Mouse (Mus musculus): ENCODE results near the gene Vamp1. TPM values are rescaled to one million over a fixed set of nuclear protein-coding genes. Genes with fewer than 3 reads are reported as not detected.

Gene Vamp1
- polyA plus RNA-seq (2015; fragmentation: Nextera tagmentation; extraction: Ambion mirVana): 6.1 and 7.0 TPM in 2 replicates

GRCm38 (mm10) chr6:125215148-125215954, at the start of gene Vamp1:
Vamp1 (plus strand) TSS chr6:125215551.
- no peaks in the 10 kb centered on the region for H3K9me3 ChIP-seq
- peaks cover 13% of the 10 kb centered on the region; the same call in 1 of the 2 replicates for H3K4me1 ChIP-seq
- H3K9ac ChIP-seq: peak within 1 kb of the TSS; percentile 83
- H3K36me3 ChIP-seq: no peaks in the 10 kb centered on the region; the same call in 1 of the 2 replicates
- under 1% methylated on average over 48 of the region's 48 CpGs for WGBS
- peaks cover 24% of the 10 kb centered on the region for H3K27me3 ChIP-seq
- peak; percentile 96 for ATAC-seq (ENCODE audit: low FRiP score, low read depth)
- H3K4me2 ChIP-seq (replicated peaks): peak within 1 kb of the TSS; percentile 91
- peak within 1 kb of the TSS; percentile 62; the same call in 1 of the 2 replicates for H3K27ac ChIP-seq
- H3K4me3 ChIP-seq: peak within 1 kb of the TSS; percentile 69

GRCm38 (mm10) chr6:125166051-125166751, 49.1 kb upstream of the Vamp1 start, which contains the start of gene Gapdh:
Gapdh (minus strand) TSS chr6:125166467.
- H3K4me1 ChIP-seq: peaks cover 45% of the 10 kb centered on the region

GRCm38 (mm10) chr6:125166861-125167650, 48.3 kb upstream of the Vamp1 start:
- peak overlapping the region; percentile 67 for H3K9ac ChIP-seq
- no peaks in the 10 kb centered on the region for H3K27me3 ChIP-seq
- H3K4me3 ChIP-seq: peak overlapping the region; percentile 97
- peak; percentile 12 for ATAC-seq (ENCODE audit: low FRiP score, low read depth)
- H3K4me1 ChIP-seq: peaks cover 40% of the 10 kb centered on the region
- H3K27ac ChIP-seq: peak overlapping the region; percentile 93
- WGBS: 20% methylated on average over 10 of the region's 10 CpGs
- H3K9me3 ChIP-seq: no peaks in the 10 kb centered on the region
- peak overlapping the region; percentile 84 for H3K4me2 ChIP-seq (replicated peaks)
- H3K36me3 ChIP-seq: peaks cover 66% of the 10 kb centered on the region

More at GRCm38 (mm10) chr6:125166051-125166751, 49.1 kb upstream of the Vamp1 start, which contains the start of gene Gapdh:
- under 1% methylated on average over 18 of the region's 18 CpGs for WGBS
- Histone ChIP-seq H3K27me3 (no peaks in the 10 kb centered on the region), H3K27ac (peak within 1 kb of the TSS; percentile 95), H3K4me2 (replicated peaks) (peak within 1 kb of the TSS; percentile 84), H3K36me3 (peaks cover 63% of the 10 kb centered on the region), H3K9me3 (no peaks in the 10 kb centered on the region), H3K9ac (peak within 1 kb of the TSS; percentile 98), H3K4me3 (peak within 1 kb of the TSS; percentile 97)
- ATAC-seq (ENCODE audit: low FRiP score, low read depth): peak; percentile 26

GRCm38 (mm10) chr6:125168086-125168485, 47.3 kb upstream of the Vamp1 start:
- 92% methylated on average over 14 of the region's 14 CpGs for WGBS
- Histone ChIP-seq H3K4me1 (peaks cover 34% of the 10 kb centered on the region), H3K9ac (0 out of 2 replicates have a peak overlapping the region, but pooled peaks have one; percentile 4), H3K4me2 (replicated peaks) (no peak overlapping the region), H3K27me3 (no peaks in the 10 kb centered on the region), H3K27ac (no peak overlapping the region), H3K36me3 (peaks cover 70% of the 10 kb centered on the region), H3K9me3 (no peaks in the 10 kb centered on the region), H3K4me3 (no peak overlapping the region)
- ATAC-seq (ENCODE audit: low FRiP score, low read depth): no peak

- H3K27ac ChIP-seq: no peak overlapping the region
- no peak overlapping the region for H3K4me2 ChIP-seq (replicated peaks)
- H3K9ac ChIP-seq: no peak overlapping the region; the same call in 1 of the 2 replicates
- no peaks in the 10 kb centered on the region for H3K9me3 ChIP-seq
- H3K36me3 ChIP-seq: peaks cover 80% of the 10 kb centered on the region
- no peak overlapping the region for H3K4me3 ChIP-seq
- WGBS: 83% methylated on average over 6 of the region's 6 CpGs
- H3K27me3 ChIP-seq: no peaks in the 10 kb centered on the region
- ATAC-seq (ENCODE audit: low FRiP score, low read depth): no peak
- peaks cover 22% of the 10 kb centered on the region for H3K4me1 ChIP-seq
Observed at GRCm38 (mm10) chr6:125170194-125170593, 45.2 kb upstream of the Vamp1 start.

GRCm38 (mm10) chr6:125172474-125172873, 42.9 kb upstream of the Vamp1 start:
- H3K9me3 ChIP-seq: no peaks in the 10 kb centered on the region
- ATAC-seq (ENCODE audit: low FRiP score, low read depth): no peak
- H3K27ac ChIP-seq: no peak overlapping the region
- no peaks in the 10 kb centered on the region for H3K27me3 ChIP-seq
- peaks cover 100% of the 10 kb centered on the region for H3K36me3 ChIP-seq
- H3K4me3 ChIP-seq: no peak overlapping the region
- H3K9ac ChIP-seq: no peak overlapping the region
- H3K4me2 ChIP-seq (replicated peaks): no peak overlapping the region
- H3K4me1 ChIP-seq: peaks cover 4% of the 10 kb centered on the region
- WGBS: 91% methylated on average over 2 of the region's 2 CpGs

GRCm38 (mm10) chr6:125173256-125173655, 42.1 kb upstream of the Vamp1 start:
- Histone ChIP-seq H3K27me3 (no peaks in the 10 kb centered on the region), H3K9me3 (no peaks in the 10 kb centered on the region), H3K4me1 (no peaks in the 10 kb centered on the region), H3K9ac (no peak overlapping the region), H3K36me3 (peaks cover 100% of the 10 kb centered on the region), H3K4me2 (replicated peaks) (no peak overlapping the region), H3K4me3 (no peak overlapping the region), H3K27ac (no peak overlapping the region)
- 94% methylated on average over 7 of the region's 7 CpGs for WGBS
- ATAC-seq (ENCODE audit: low FRiP score, low read depth): no peak

- ATAC-seq (ENCODE audit: low FRiP score, low read depth): no peak
- Histone ChIP-seq H3K4me3 (no peak overlapping the region), H3K4me1 (no peaks in the 10 kb centered on the region), H3K27me3 (no peaks in the 10 kb centered on the region), H3K36me3 (peaks cover 100% of the 10 kb centered on the region), H3K4me2 (replicated peaks) (no peak overlapping the region), H3K9me3 (no peaks in the 10 kb centered on the region), H3K27ac (no peak overlapping the region), H3K9ac (no peak overlapping the region)
- WGBS: 90% methylated on average over 5 of the region's 5 CpGs
Observed at GRCm38 (mm10) chr6:125175469-125175868, 39.9 kb upstream of the Vamp1 start.

- peaks cover 99% of the 10 kb centered on the region for H3K36me3 ChIP-seq
- no peak for ATAC-seq (ENCODE audit: low FRiP score, low read depth)
- H3K4me2 ChIP-seq (replicated peaks): no peak overlapping the region
- no peaks in the 10 kb centered on the region for H3K9me3 ChIP-seq
- no peaks in the 10 kb centered on the region for H3K4me1 ChIP-seq
- no peak overlapping the region for H3K4me3 ChIP-seq
- 89% methylated on average over 7 of the region's 7 CpGs for WGBS
- H3K27ac ChIP-seq: no peak overlapping the region
- H3K27me3 ChIP-seq: no peaks in the 10 kb centered on the region
- no peak overlapping the region for H3K9ac ChIP-seq
Observed at GRCm38 (mm10) chr6:125179601-125180000, 35.8 kb upstream of the Vamp1 start.

- no peak for ATAC-seq (ENCODE audit: low FRiP score, low read depth)
- H3K4me2 ChIP-seq (replicated peaks): no peak overlapping the region
- no peak overlapping the region for H3K4me3 ChIP-seq
- H3K9me3 ChIP-seq: no peaks in the 10 kb centered on the region
- H3K9ac ChIP-seq: no peak overlapping the region
- no peaks in the 10 kb centered on the region for H3K27me3 ChIP-seq
- 83% methylated on average over 5 of the region's 5 CpGs for WGBS
- H3K27ac ChIP-seq: no peak overlapping the region
- no peaks in the 10 kb centered on the region for H3K4me1 ChIP-seq
- H3K36me3 ChIP-seq: peaks cover 99% of the 10 kb centered on the region
Observed at GRCm38 (mm10) chr6:125182133-125182532, 33.2 kb upstream of the Vamp1 start.

- no peak overlapping the region for H3K4me2 ChIP-seq (replicated peaks)
- peaks cover 80% of the 10 kb centered on the region for H3K36me3 ChIP-seq
- WGBS: 93% methylated on average over 10 of the region's 10 CpGs
Observed at GRCm38 (mm10) chr6:125186203-125186602, 29.1 kb upstream of the Vamp1 start.

More at GRCm38 (mm10) chr6:125186203-125186602, 29.1 kb upstream of the Vamp1 start:
- Histone ChIP-seq H3K9me3 (no peaks in the 10 kb centered on the region), H3K27me3 (no peaks in the 10 kb centered on the region), H3K4me3 (no peak overlapping the region), H3K9ac (no peak overlapping the region), H3K4me1 (peaks cover 9% of the 10 kb centered on the region; the same call in 1 of the 2 replicates), H3K27ac (no peak overlapping the region)
- ATAC-seq (ENCODE audit: low FRiP score, low read depth): no peak
